Mouse (Mus musculus): ENCODE data around the gene Simc1. TPM values are rescaled to one million over a fixed set of nuclear protein-coding genes. Genes with fewer than 3 reads are reported as not detected.

Simc1 gene
- 18.8 and 19.7 TPM in 2 replicates for polyA plus RNA-seq (2012; rRNA removed)

DNA sequence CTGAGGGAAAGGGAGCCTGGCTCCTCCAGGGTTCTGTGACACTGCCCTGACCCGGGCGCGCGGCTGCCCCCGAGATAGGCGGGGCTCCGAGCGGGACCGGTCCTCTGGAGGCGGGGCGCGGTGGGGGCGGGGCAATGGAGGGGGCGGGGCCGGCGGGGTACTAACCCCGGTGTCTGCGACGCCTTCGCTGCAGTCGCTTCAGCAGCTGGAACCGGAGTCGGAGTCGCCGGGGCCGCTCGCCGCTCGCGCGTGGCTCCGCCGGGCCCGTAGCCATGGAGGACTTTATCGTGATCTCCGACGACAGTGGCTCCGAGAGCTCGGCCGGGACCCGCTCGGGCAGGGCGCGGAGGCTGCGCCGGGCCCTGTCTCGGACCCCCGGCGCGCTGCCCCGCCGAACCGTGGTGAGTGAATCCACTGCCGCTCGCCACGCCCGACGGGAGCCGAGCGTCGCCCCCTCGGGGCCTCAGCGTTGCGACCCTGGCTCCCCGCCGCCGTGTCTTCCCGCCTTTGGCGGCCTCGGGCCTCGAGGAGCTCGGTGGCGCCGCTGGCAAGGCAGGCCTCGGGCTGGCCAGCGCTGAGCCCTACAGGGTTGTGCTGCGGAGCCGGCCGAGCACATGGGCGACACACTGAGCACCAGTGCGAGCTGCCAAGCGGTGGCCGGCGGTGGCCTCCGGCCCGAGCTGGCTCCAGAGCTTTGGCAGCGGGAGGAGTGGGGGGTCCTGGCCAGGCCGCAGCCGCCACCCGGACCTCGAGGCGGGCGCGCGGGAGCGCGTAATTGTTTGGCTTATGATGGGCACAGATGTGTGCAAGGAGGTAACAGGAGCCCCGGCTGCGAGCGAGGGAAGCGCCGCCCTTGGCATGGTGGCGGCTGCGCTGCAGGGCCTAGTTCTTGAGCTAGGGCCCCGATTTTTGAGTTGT is at the start of gene Simc1:
Gene Simc1 (plus strand): TSS at position 176 of the 918 bp plus-strand sequence.
- Histone ChIP-seq H3K27ac (ENCODE audit: insufficient read depth, low read length) (peak within 1 kb of the TSS; percentile 58; the same call in 1 of the 2 replicates), H3K4me3 (ENCODE audit: insufficient read depth, low read length) (peak within 1 kb of the TSS; percentile 77), H3K4me1 (ENCODE audit: control insufficient read depth, insufficient read depth, low read length) (no peaks in the 10 kb centered on the region)
- no peak for TF ChIP-seq CTCF (IDR thresholded peaks at IDR 0.05; ENCODE audit: extremely low read depth, insufficient read depth, low read length)
- peak; percentile 61 for TF ChIP-seq POLR2A (IDR thresholded peaks at IDR 0.05; ENCODE audit: extremely low read depth, insufficient read depth, low read length)

DNA sequence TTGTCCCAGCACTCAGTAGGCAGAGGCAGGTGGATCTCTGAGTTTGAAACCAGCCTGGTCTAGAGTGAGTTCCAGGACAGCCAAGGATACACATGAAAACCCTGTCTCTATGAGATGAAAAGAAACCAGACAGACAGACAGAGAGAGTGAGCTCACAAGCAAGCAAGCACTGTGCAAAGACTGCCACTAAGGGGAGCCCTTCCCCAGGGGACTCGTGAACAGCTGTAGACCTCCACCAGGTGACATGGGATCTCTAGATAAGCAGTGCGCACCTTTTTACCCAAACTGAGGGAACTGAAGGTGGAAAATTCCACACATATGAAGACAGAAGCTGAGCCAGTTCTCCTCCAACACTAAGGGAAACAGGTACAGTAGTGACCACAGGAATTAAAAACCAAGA is 46.5 kb upstream of the Simc1 start:
- H3K27ac ChIP-seq (ENCODE audit: insufficient read depth, low read length), result no peak overlapping the region
- H3K4me1 ChIP-seq (ENCODE audit: control insufficient read depth, insufficient read depth, low read length), result peaks cover 2% of the 10 kb centered on the region; the same call in 1 of the 2 replicates
- H3K4me3 ChIP-seq (ENCODE audit: insufficient read depth, low read length), result no peak overlapping the region
- TF ChIP-seq POLR2A (IDR thresholded peaks at IDR 0.05; ENCODE audit: extremely low read depth, insufficient read depth, low read length) (no peak), CTCF (IDR thresholded peaks at IDR 0.05; ENCODE audit: extremely low read depth, insufficient read depth, low read length) (peak; percentile 50)

DNA sequence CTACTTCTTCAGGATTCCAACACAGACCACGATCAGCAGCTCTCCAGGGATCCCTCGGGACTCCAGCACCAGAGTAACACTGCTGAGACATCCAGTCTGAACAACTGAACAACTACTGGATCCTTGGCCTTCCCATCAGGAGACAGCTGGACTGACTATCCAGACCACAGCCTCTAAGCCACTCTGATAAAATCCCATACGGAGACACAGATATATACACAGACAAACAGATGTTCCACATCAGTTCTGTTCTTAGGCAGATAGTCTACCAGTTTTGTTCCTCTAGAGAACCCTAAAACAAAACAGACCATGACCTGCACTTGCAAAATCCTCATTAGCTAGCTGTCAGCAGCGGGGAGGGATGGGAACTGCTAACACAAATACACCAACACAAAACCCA is 44.3 kb upstream of the Simc1 start:
- Histone ChIP-seq H3K27ac (ENCODE audit: insufficient read depth, low read length) (no peak overlapping the region), H3K4me3 (ENCODE audit: insufficient read depth, low read length) (no peak overlapping the region), H3K4me1 (ENCODE audit: control insufficient read depth, insufficient read depth, low read length) (peaks cover 2% of the 10 kb centered on the region; the same call in 1 of the 2 replicates)
- TF ChIP-seq POLR2A (IDR thresholded peaks at IDR 0.05; ENCODE audit: extremely low read depth, insufficient read depth, low read length) (no peak), CTCF (IDR thresholded peaks at IDR 0.05; ENCODE audit: extremely low read depth, insufficient read depth, low read length) (no peak)

- Histone ChIP-seq H3K27ac (ENCODE audit: insufficient read depth, low read length) (no peak within 1 kb of the TSS), H3K4me1 (ENCODE audit: control insufficient read depth, insufficient read depth, low read length) (peaks cover 5% of the 10 kb centered on the region)
These were observed 35.2 kb upstream of the Simc1 start, which contains the start of gene Thoc3 for GRCm38 (mm10) chr13:54468098-54469011. Gene Thoc3, minus strand, starts transcription at chr13:54468849.

GRCm38 (mm10) chr13:54469012-54469354 is 34.6 kb upstream of the Simc1 start:
- H3K27ac ChIP-seq (ENCODE audit: insufficient read depth, low read length), result no peak overlapping the region
- H3K4me3 ChIP-seq (ENCODE audit: insufficient read depth, low read length), result peak overlapping the region; percentile 82
- no peak for TF ChIP-seq CTCF (IDR thresholded peaks at IDR 0.05; ENCODE audit: extremely low read depth, insufficient read depth, low read length)
- no peak for TF ChIP-seq POLR2A (IDR thresholded peaks at IDR 0.05; ENCODE audit: extremely low read depth, insufficient read depth, low read length)
- H3K4me1 ChIP-seq (ENCODE audit: control insufficient read depth, insufficient read depth, low read length), result peaks cover 5% of the 10 kb centered on the region

More at GRCm38 (mm10) chr13:54468098-54469011, 35.2 kb upstream of the Simc1 start, which contains the start of gene Thoc3:
- peak within 1 kb of the TSS; percentile 82 for H3K4me3 ChIP-seq (ENCODE audit: insufficient read depth, low read length)
- TF ChIP-seq POLR2A (IDR thresholded peaks at IDR 0.05; ENCODE audit: extremely low read depth, insufficient read depth, low read length), result peak; percentile 46; the same call in 1 of the 2 replicates
- no peak for TF ChIP-seq CTCF (IDR thresholded peaks at IDR 0.05; ENCODE audit: extremely low read depth, insufficient read depth, low read length)

GRCm38 (mm10) chr13:54471967-54472366 is 31.6 kb upstream of the Simc1 start:
- Histone ChIP-seq H3K4me1 (ENCODE audit: control insufficient read depth, insufficient read depth, low read length) (peaks cover 5% of the 10 kb centered on the region), H3K4me3 (ENCODE audit: insufficient read depth, low read length) (no peak overlapping the region), H3K27ac (ENCODE audit: insufficient read depth, low read length) (no peak overlapping the region)
- TF ChIP-seq CTCF (IDR thresholded peaks at IDR 0.05; ENCODE audit: extremely low read depth, insufficient read depth, low read length) (no peak), POLR2A (IDR thresholded peaks at IDR 0.05; ENCODE audit: extremely low read depth, insufficient read depth, low read length) (no peak)

GRCm38 (mm10) chr13:54474996-54475395 is 28.6 kb upstream of the Simc1 start:
- Histone ChIP-seq H3K4me1 (ENCODE audit: control insufficient read depth, insufficient read depth, low read length) (no peaks in the 10 kb centered on the region), H3K4me3 (ENCODE audit: insufficient read depth, low read length) (no peak overlapping the region), H3K27ac (ENCODE audit: insufficient read depth, low read length) (no peak overlapping the region)
- TF ChIP-seq CTCF (IDR thresholded peaks at IDR 0.05; ENCODE audit: extremely low read depth, insufficient read depth, low read length) (no peak), POLR2A (IDR thresholded peaks at IDR 0.05; ENCODE audit: extremely low read depth, insufficient read depth, low read length) (no peak)

GRCm38 (mm10) chr13:54475702-54476101 is 27.9 kb upstream of the Simc1 start:
- no peaks in the 10 kb centered on the region for H3K4me1 ChIP-seq (ENCODE audit: control insufficient read depth, insufficient read depth, low read length)

GRCm38 (mm10) chr13:54479286-54479685 is 24.3 kb upstream of the Simc1 start:
- Histone ChIP-seq H3K27ac (ENCODE audit: insufficient read depth, low read length) (no peak overlapping the region), H3K4me1 (ENCODE audit: control insufficient read depth, insufficient read depth, low read length) (no peaks in the 10 kb centered on the region), H3K4me3 (ENCODE audit: insufficient read depth, low read length) (no peak overlapping the region)
- no peak for TF ChIP-seq CTCF (IDR thresholded peaks at IDR 0.05; ENCODE audit: extremely low read depth, insufficient read depth, low read length)
- TF ChIP-seq POLR2A (IDR thresholded peaks at IDR 0.05; ENCODE audit: extremely low read depth, insufficient read depth, low read length), result no peak

More at GRCm38 (mm10) chr13:54475702-54476101, 27.9 kb upstream of the Simc1 start:
- Histone ChIP-seq H3K4me3 (ENCODE audit: insufficient read depth, low read length) (no peak overlapping the region), H3K27ac (ENCODE audit: insufficient read depth, low read length) (no peak overlapping the region)
- TF ChIP-seq CTCF (IDR thresholded peaks at IDR 0.05; ENCODE audit: extremely low read depth, insufficient read depth, low read length) (no peak), POLR2A (IDR thresholded peaks at IDR 0.05; ENCODE audit: extremely low read depth, insufficient read depth, low read length) (no peak)
